Mouse (Mus musculus) liver, adult (tissue): Measurements from ENCODE around the gene Dapk3.

Experiments used
- GATA4 ChIP-seq: IDR thresholded peaks from 2 replicates; pipeline ENCODE4 v1.6.1; 2014; ENCODE audit warnings: mild to moderate bottlenecking, low read length; ENCODE audit not compliant: insufficient replicate concordance

Gene Dapk3

DNA sequence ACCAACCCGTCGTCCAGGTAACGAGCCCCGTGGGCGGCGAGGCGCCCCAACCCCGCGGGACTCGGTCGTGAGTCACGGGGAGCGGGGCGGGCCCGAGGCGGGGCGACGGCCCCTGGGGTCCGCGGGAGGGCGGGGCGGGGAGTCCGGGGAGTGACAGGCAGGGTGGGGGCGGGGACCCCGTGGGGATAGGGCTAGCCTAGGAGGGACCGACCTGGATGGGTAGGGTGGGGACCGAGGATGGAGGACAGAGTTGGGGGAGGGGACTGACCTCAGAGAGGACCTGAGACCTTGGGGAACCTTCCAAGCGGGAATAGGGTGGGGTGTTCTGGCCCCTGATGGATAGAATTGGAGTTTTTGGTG is 50.4 kb downstream of the Dapk3 start:
- TF ChIP-seq GATA4, result no peak

DNA sequence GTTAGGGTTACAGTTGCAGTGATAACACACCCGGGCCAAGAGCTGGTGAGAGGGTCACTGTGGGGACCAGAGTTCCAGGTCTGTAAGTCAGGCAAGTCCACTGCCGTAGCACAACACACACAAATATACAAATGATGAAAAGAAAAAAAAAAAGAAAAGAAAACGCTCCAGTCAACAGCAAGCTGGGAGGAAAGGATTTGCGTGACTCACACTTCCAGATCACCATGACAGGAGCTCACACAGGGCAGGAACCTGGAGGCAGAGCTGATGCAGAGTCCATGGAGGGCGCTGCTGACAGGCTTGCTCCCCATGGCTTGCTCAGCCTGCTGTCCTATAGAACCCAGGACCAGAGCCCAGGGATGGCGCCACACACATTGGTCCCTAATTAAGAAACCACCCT is 51.4 kb downstream of the Dapk3 start:
- no peak for TF ChIP-seq GATA4

DNA sequence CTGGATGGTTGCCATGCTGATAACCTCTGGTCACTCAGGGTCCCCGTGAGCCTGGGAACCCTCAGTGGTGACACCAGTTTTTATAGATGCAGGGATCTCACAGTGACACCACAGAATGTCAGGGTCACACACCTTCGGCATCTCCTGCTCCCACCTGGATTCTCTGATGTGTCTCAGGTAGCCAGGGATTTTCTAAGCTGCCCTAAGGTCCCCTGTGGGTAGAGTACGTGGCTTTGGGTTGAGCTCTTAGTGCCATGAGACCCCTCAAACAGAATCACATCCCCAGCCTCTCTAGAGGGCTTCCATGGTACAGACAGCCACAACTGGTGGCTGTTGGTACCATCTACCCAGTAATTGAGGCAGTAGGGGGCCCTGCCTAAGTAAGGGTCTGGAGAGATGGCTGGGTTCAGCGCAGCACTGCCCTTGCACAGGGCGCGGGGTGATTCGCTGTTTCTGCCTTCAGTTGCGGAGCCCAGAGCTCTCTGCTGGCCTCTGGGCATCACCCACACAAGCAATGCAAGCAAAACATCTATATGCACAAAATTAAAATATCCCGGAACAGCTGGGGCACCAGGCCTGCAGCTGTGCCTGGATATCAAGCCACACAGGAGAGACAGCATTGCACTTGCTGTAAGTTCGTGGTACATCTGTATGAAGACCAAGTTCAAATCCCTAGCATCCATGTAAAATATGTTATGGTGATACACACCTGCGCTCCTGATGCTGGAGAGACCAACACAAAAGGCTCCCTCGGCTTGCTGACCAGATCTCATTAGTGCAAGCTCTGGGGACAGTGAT is 53.9 kb downstream of the Dapk3 start:
- TF ChIP-seq GATA4, result no peak

DNA sequence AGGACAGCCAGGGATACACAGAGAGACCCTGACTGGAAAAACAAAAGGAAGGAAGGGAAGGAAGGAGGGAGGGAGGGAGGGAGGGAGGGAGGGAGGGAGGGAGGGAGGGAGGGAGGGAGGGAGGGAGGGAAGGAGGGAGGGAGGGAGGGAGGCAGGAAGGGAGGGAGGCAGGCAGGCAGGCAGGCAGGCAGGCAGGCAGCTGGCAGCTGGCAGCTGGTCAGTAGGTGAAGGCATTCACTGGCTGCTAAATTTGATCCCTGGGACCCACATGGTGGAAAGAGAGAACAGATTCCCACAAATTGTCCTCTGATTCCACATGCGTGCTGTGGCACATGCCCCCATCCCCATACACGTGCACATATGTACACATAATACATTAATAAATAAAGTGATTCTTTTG is 55.8 kb downstream of the Dapk3 start:
- TF ChIP-seq GATA4, result no peak

DNA sequence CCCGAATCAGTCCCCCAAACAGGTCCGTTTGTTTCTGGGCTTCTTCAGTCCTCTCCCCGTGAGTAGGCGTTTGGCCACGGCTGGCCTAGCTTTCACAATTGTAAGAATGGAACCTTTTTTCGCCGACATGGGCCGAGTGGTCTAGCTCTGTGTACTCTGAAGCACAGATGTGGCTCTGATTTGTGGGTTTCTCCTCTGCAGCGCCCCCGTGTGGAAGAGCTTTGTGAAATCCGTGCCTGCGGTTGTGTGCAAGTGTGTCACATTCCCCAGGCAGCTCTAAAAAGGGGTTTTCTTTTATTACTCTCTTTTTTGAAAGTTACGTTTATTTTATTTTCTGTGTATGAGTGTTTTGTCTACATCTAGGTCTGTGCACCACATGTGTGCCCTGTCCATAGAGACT is 58.1 kb downstream of the Dapk3 start:
- TF ChIP-seq GATA4, result no peak

DNA sequence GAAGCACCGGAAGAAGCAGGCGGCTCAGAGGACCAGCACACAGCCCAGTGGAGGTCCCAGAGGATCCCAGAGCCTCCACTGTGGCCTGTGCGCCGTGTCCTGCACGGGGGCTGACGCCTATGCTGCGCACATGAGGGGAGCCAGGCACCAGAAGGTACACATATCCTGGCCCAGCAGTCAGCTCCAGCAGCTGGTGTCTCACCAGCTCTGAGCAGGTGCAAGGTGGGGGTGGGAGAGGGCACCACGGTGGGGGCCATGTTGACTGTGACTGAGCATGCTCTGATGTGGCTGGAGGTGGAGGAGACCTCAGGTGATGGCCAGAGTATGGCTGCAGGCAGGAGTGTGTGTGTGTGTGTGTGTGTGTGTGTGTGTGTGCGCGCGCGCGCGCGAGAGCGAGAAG is 59.2 kb downstream of the Dapk3 start:
- no peak for TF ChIP-seq GATA4
